Mouse (Mus musculus) retina, postnatal 1 day (tissue): ENCODE results near the gene Apobec3.

Experiments used
- DNase-seq: peaks from one replicate; pipeline ENCODE4 v3.0.0-alpha.2; 2012

Apobec3 gene

DNA sequence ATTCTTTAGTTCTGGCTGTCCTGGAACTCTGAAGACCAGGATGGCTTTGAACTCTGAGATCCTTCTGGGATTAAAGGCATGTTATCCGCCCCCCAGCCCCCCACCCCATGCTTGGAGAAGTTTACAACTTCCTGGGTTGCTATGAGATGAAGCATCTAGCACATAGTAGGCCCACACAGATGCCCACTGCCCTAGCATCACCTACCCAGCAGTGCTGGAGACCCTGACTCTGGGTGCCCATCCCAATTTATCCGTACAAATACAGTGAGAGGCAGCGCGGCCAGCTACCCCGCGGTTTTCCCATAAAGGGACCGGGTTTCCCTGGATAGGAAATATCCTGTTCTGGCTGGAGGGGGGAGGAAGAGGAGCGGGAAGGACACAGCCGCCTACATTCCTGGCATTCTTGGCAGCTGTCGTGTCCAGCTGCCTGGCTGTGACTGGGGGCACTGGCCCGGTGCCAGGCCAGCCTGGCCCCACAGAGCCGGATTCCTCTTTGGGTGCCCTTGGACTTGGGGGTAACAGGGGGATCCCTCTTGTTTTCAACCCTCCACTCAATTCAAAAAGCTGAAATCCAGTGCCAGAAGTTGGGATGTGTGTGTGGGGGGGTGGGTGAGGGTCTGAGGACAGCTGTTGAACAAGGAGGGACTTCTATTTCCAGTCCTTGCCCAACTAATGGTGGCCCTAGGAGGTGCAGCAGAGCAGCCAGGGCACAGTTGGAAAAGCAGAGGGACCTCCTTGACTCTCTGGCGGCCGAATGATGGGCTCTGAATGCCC is 60.5 kb downstream of the Apobec3 start:
- peak; percentile 76 for DNase-seq

GRCm38 (mm10) chr15:79952504-79953231 is 61.2 kb downstream of the Apobec3 start:
- DNase-seq, result no peak

DNA sequence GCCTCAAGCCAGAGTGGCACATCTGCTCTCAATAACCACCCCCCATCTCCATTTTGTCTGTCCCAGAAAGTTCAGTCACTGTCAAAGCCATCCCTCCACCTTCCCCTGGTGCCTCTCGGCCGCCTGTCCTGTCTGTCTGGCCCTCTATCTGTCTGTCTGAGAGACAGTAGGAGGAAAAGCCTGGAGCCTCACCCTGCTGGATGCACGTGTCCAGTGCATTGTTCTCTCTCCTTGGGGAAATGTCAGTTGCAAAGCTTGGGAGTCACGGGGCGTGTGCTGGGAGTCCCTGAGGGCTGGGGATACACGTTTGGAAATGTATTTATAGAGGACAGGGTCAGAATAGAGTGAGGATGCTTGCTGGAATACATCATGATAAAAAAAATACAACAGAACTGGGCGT is 62.0 kb downstream of the Apobec3 start:
- DNase-seq, result no peak

- DNase-seq, result no peak
Measured at GRCm38 (mm10) chr15:79956559-79956958, 65.1 kb downstream of the Apobec3 start.

GRCm38 (mm10) chr15:79958418-79958817 is 67.0 kb downstream of the Apobec3 start:
- peak; percentile 83 for DNase-seq

GRCm38 (mm10) chr15:79961366-79961921 is 70.0 kb downstream of the Apobec3 start:
- peak; percentile 69 for DNase-seq

DNA sequence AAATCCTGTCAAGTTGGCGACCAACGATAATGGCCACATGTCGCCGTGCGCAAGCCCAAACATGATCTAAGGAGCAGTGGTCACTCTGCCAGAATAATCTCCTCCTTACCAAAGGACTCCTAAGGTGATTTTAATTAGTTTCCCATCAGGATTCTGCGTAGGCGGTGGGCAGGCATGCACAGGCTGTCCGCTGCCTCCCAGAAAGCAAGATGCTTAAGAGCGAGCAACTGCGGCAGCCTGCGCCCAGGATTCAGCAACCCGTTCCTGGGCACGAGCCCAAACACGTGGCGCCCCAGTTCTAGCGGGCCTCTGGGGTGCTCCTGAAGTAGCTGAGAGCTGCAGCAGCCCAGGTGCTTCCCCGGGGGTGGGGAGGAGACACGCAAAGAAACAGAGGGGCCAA is 71.2 kb downstream of the Apobec3 start:
- DNase-seq, result no peak

DNA sequence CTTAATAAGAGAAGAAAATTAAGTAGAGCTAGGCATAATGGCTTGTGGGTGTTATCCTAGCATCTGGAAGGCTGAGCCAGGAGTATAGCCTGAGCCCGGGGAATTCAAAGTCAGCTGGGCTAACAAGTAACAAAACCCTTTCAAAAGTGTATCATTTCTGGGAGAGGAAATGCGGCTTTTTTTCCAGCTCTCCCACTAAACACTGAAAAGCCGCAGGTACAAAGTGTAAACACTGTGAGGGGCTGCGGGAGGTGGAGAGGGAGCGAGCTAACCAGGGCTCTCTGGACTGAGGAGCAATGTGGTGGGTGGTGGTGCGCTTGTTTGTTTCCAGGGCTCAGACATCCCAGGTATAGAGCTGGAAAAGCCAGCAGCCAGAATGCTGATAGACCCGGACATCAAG is 72.9 kb downstream of the Apobec3 start:
- no peak for DNase-seq
